Mouse (Mus musculus) embryonic facial prominence, embryonic 11.5 days (tissue): ENCODE results near the gene 5730596B20Rik. TPM values are rescaled to one million over a fixed set of nuclear protein-coding genes. Genes with fewer than 3 reads are reported as not detected.
A peak's percentile ranks its signal among the peaks of the same experiment; 100 is the strongest.

ENCODE experiments used
- ATAC-seq: fragments of 200-750 bp; cut with Nextera tagmentation; replicated peaks from 2 replicates; pipeline ENCODE4 v1.8.0; 2017; ENCODE audit warnings: low read depth; ENCODE audit not compliant: insufficient number of reproducible peaks, low FRiP score, low TSS enrichment
- DNase-seq: peaks from one replicate; pipeline ENCODE4 v3.0.0-alpha.2; 2015; ENCODE audit warnings: low spot score
- H3K27ac ChIP-seq: fragments of 300-500 bp; sonication (generic); replicated peaks from 2 replicates; pipeline ENCODE4 v1.5.1; 2014; ENCODE audit warnings: mild to moderate bottlenecking, low read depth, low read length, control low read depth
- H3K27me3 ChIP-seq: fragments of 300-500 bp; sonication (generic); 2 replicates; pipeline ENCODE4 v1.6.1; 2014; ENCODE audit warnings: mild to moderate bottlenecking, low read length, moderate library complexity, mixed read lengths; ENCODE audit not compliant: control insufficient read depth, insufficient read depth
- H3K36me3 ChIP-seq: fragments of 300-500 bp; sonication (generic); replicated peaks from 2 replicates; pipeline ENCODE4 v1.6.1; 2014; ENCODE audit warnings: low read depth, mild to moderate bottlenecking, low read length, moderate library complexity, mixed read lengths; ENCODE audit not compliant: control insufficient read depth, insufficient read depth
- H3K4me1 ChIP-seq: fragments of 300-500 bp; sonication (generic); 2 replicates; pipeline ENCODE4 v1.6.1; 2014; ENCODE audit warnings: low read length, mixed read lengths; ENCODE audit not compliant: control insufficient read depth, insufficient read depth
- H3K4me2 ChIP-seq: fragments of 300-500 bp; sonication (generic); 2 replicates; pipeline ENCODE4 v1.6.1; 2014; ENCODE audit warnings: low read depth, mild to moderate bottlenecking, control low read depth, low read length, moderate library complexity
- H3K4me3 ChIP-seq: fragments of 300-500 bp; sonication (generic); 2 replicates; pipeline ENCODE4 v1.5.1; 2014; ENCODE audit warnings: low read depth, low read length, control low read depth
- H3K9ac ChIP-seq: fragments of 300-500 bp; sonication (generic); replicated peaks from 2 replicates; pipeline ENCODE4 v1.6.1; 2014; ENCODE audit warnings: mild to moderate bottlenecking, control low read depth, low read length
- H3K9me3 ChIP-seq: fragments of 300-500 bp; sonication (generic); replicated peaks from 2 replicates; pipeline ENCODE4 v1.6.1; 2016; ENCODE audit warnings: mild to moderate bottlenecking, low read length, inconsistent platforms, mixed read lengths; ENCODE audit not compliant: control insufficient read depth
- WGBS: fragments of 180-500 bp; shearing (Covaris S2); extraction: QIAGEN DNeasy Blood & Tissue Kit; methylation state at CpG from one replicate; pipeline ENCODE4 v1.1.7; 2014; 5-methylcytosine and 5-hydroxymethylcytosine counted together
- polyA plus RNA-seq: library from polyadenylated mRNA; unstranded; fragments of >200 nt; fragmentation: Nextera tagmentation; extraction: Ambion mirVana; gene quantifications from 2 replicates; pipeline ENCODE4 v1.2.1, GENCODE M21; 2014

Gene 5730596B20Rik
- polyA plus RNA-seq, 1 experiment from 2014 or later: 0.13 TPM

GRCm38 (mm10) chr6:52174968-52175751, 2.1 kb upstream of the 5730596B20Rik start:
- Histone ChIP-seq H3K27ac (0 out of 2 replicates have a peak overlapping the region, but pooled peaks have one; percentile 35), H3K4me3 (peak overlapping the region; percentile 23), H3K4me1 (peaks cover 4% of the 10 kb centered on the region), H3K9ac (0 out of 2 replicates have a peak overlapping the region, but pooled peaks have one; percentile 5), H3K4me2 (peak overlapping the region; percentile 10; the same call in 1 of the 2 replicates), H3K27me3 (peaks cover 87% of the 10 kb centered on the region), H3K36me3 (no peaks in the 10 kb centered on the region), H3K9me3 (no peaks in the 10 kb centered on the region)
- WGBS: under 1% methylated on average over 41 of the region's 41 CpGs
- no peak for ATAC-seq
- DNase-seq: no peak

- Histone ChIP-seq H3K4me2 (peak overlapping the region; percentile 10; the same call in 1 of the 2 replicates), H3K27ac (0 out of 2 replicates have a peak overlapping the region, but pooled peaks have one; percentile 35)
Measured at GRCm38 (mm10) chr6:52175864-52176263, 1.4 kb upstream of the 5730596B20Rik start.

GRCm38 (mm10) chr6:52176391-52176790, 907 bp upstream of the 5730596B20Rik start:
- ATAC-seq: no peak
- H3K27me3 ChIP-seq: peaks cover 86% of the 10 kb centered on the region
- WGBS: 2% methylated on average over 6 of the region's 6 CpGs
- DNase-seq: no peak
- no peak overlapping the region for H3K27ac ChIP-seq
- H3K9me3 ChIP-seq: no peaks in the 10 kb centered on the region
- H3K36me3 ChIP-seq: no peaks in the 10 kb centered on the region
- H3K4me1 ChIP-seq: peaks cover 4% of the 10 kb centered on the region
- no peak overlapping the region for H3K4me3 ChIP-seq
- H3K9ac ChIP-seq: no peak overlapping the region
- H3K4me2 ChIP-seq: no peak overlapping the region

More at GRCm38 (mm10) chr6:52175864-52176263, 1.4 kb upstream of the 5730596B20Rik start:
- WGBS: 6% methylated on average over 2 of the region's 35 CpGs
- H3K9me3 ChIP-seq: no peaks in the 10 kb centered on the region
- H3K9ac ChIP-seq: no peak overlapping the region
- no peak for DNase-seq
- H3K36me3 ChIP-seq: no peaks in the 10 kb centered on the region
- H3K4me3 ChIP-seq: peak overlapping the region; percentile 23
- no peak for ATAC-seq
- peaks cover 4% of the 10 kb centered on the region for H3K4me1 ChIP-seq
- peaks cover 86% of the 10 kb centered on the region for H3K27me3 ChIP-seq

- DNase-seq: no peak
- no peak for ATAC-seq
- WGBS: 1% methylated on average over 9 of the region's 9 CpGs
- no peaks in the 10 kb centered on the region for H3K9me3 ChIP-seq
- H3K4me3 ChIP-seq: no peak overlapping the region; the same call in 1 of the 2 replicates
- no peak overlapping the region for H3K4me2 ChIP-seq
- H3K4me1 ChIP-seq: peaks cover 4% of the 10 kb centered on the region
- no peak overlapping the region for H3K27ac ChIP-seq
- H3K36me3 ChIP-seq: no peaks in the 10 kb centered on the region
- H3K9ac ChIP-seq: no peak overlapping the region
- peaks cover 86% of the 10 kb centered on the region for H3K27me3 ChIP-seq
Measured at GRCm38 (mm10) chr6:52177806-52178205, 508 bp downstream of the 5730596B20Rik start.

GRCm38 (mm10) chr6:52178918-52179665, 1.8 kb downstream of the 5730596B20Rik start:
- Histone ChIP-seq H3K9me3 (no peaks in the 10 kb centered on the region), H3K27ac (no peak overlapping the region), H3K4me1 (peaks cover 4% of the 10 kb centered on the region), H3K27me3 (peaks cover 94% of the 10 kb centered on the region), H3K4me3 (no peak overlapping the region), H3K4me2 (no peak overlapping the region), H3K36me3 (no peaks in the 10 kb centered on the region), H3K9ac (0 out of 2 replicates have a peak overlapping the region, but pooled peaks have one; percentile 15)
- ATAC-seq: no peak
- DNase-seq: no peak
- 0% methylated on average over 4 of the region's 4 CpGs for WGBS

- Histone ChIP-seq H3K27me3 (peaks cover 98% of the 10 kb centered on the region), H3K27ac (no peak overlapping the region), H3K36me3 (no peaks in the 10 kb centered on the region), H3K9ac (no peak overlapping the region), H3K4me2 (no peak overlapping the region), H3K4me3 (0 out of 2 replicates have a peak overlapping the region, but pooled peaks have one; percentile 2), H3K9me3 (no peaks in the 10 kb centered on the region), H3K4me1 (peaks cover 4% of the 10 kb centered on the region)
- 2% methylated on average over 10 of the region's 10 CpGs for WGBS
- ATAC-seq (no peak), DNase-seq (no peak)
Measured at GRCm38 (mm10) chr6:52179690-52180089, 2.4 kb downstream of the 5730596B20Rik start.

- WGBS: 1% methylated on average over 11 of the region's 11 CpGs
- peaks cover 98% of the 10 kb centered on the region for H3K27me3 ChIP-seq
- no peak overlapping the region for H3K27ac ChIP-seq
- H3K4me3 ChIP-seq: 0 out of 2 replicates have a peak overlapping the region, but pooled peaks have one; percentile 2
- no peaks in the 10 kb centered on the region for H3K9me3 ChIP-seq
- H3K36me3 ChIP-seq: no peaks in the 10 kb centered on the region
- H3K9ac ChIP-seq: no peak overlapping the region
- no peak for ATAC-seq
- H3K4me2 ChIP-seq: no peak overlapping the region
- peaks cover 4% of the 10 kb centered on the region for H3K4me1 ChIP-seq
- no peak for DNase-seq
Measured at GRCm38 (mm10) chr6:52180213-52180710, 3.0 kb downstream of the 5730596B20Rik start.
